Mouse (Mus musculus) spleen, adult 2 months (tissue): Measurements from ENCODE around the gene Phc2.

Source experiments
- CTCF ChIP-seq: fragments of 200-500 bp; IDR thresholded peaks from 2 replicates; pipeline ENCODE4 v1.5.1; 2011; ENCODE audit warnings: mild to moderate bottlenecking, inconsistent platforms; ENCODE audit not compliant: insufficient read depth, insufficient read length, insufficient replicate concordance; ENCODE audit errors: extremely low read depth
- POLR2A ChIP-seq: fragments of 200-500 bp; IDR thresholded peaks from 2 replicates; pipeline ENCODE4 v1.6.1; 2011; ENCODE audit warnings: low read depth, low read length, inconsistent platforms

DNA sequence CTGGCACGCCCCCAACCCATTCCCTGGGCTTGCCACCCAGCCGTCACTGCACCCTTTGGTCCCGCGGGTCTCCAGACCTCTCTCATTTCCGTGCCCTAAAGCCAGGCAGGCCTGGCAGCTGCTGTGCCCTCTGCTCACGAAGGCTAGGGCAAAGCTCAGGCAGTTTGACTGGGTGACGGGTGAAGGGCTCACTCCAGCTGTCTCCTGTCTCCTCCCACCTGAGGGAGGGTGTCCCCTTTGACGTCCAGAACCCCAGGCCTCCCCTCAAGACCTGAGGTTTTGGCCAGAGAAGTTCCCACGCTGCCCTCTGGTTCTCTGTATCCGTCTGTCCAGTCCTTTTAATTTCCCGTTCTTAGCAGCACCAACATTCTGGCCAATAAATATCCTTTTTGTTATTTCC lies 119.3 kb downstream of the Phc2 start:
- no peak for TF ChIP-seq CTCF
- TF ChIP-seq POLR2A = no peak
